Mouse (Mus musculus) left cerebral cortex, postnatal 25 days (tissue): ENCODE results near the gene Izumo1. TPM values are rescaled to one million over a fixed set of nuclear protein-coding genes. Genes with fewer than 3 reads are reported as not detected.
A peak's percentile ranks its signal among the peaks of the same experiment; 100 is the strongest.

Experiments
- DNase-seq, 2 experiments: peaks; one replicate each; pipeline ENCODE4 v3.0.0; 2022; ENCODE audit warnings: low spot score in 2 of 2, mixed read lengths in 1 of 2
- intact Hi-C: fragments of 180-260 bp; cut with DNase I; formaldehyde crosslinking; loops from one replicate; pipeline ENCODE4 v1.15.1; 2025
- total RNA-seq, 2 experiments: library from RNA; stranded (reverse); gene quantifications; 2 replicates each; pipeline ENCODE4 v1.2.3; 2021

The Izumo1 gene
- not detected for total RNA-seq

- intact Hi-C loops = no loop called here
- no peak for DNase-seq
Observed at GRCm38 (mm10) chr7:45621443-45621842, at the start of gene Izumo1. Gene Izumo1, plus strand, starts transcription at chr7:45621811.

GRCm38 (mm10) chr7:45571966-45572365 lies 49.6 kb upstream of the Izumo1 start:
- intact Hi-C loops = no loop called here
- no peak for DNase-seq

- no peak for DNase-seq
- intact Hi-C loops = no loop called here
Observed at GRCm38 (mm10) chr7:45573954-45574353, 47.7 kb upstream of the Izumo1 start.

- DNase-seq = no peak
- intact Hi-C loops = no loop called here
Observed at GRCm38 (mm10) chr7:45574472-45575379, 46.9 kb upstream of the Izumo1 start.

- intact Hi-C loops = no loop called here
- no peak for DNase-seq
Observed at GRCm38 (mm10) chr7:45585923-45586322, 35.7 kb upstream of the Izumo1 start.

GRCm38 (mm10) chr7:45587631-45588592 lies 33.7 kb upstream of the Izumo1 start:
- intact Hi-C loops = no loop called here
- DNase-seq = no peak

- intact Hi-C loops = no loop called here
- peak; percentile 94 to 100 for DNase-seq
Observed at GRCm38 (mm10) chr7:45589173-45589572, 32.4 kb upstream of the Izumo1 start.

GRCm38 (mm10) chr7:45589898-45590297 lies 31.7 kb upstream of the Izumo1 start:
- intact Hi-C loops = loop anchor here (5.0 kb wide), 1 partner anchor 92 kb away; the partner anchor contains the start of gene Ntn5
- no peak for DNase-seq

GRCm38 (mm10) chr7:45590874-45591273 lies 30.7 kb upstream of the Izumo1 start:
- no peak for DNase-seq
- intact Hi-C loops = loop anchor here (5.0 kb wide), 1 partner anchor 91 kb away; the partner anchor contains the start of gene Ntn5

GRCm38 (mm10) chr7:45591880-45592279 lies 29.7 kb upstream of the Izumo1 start:
- intact Hi-C loops = loop anchor here (2.0 to 5.0 kb wide), 2 partner anchors 31 to 90 kb away; partner anchors contain the start of gene Ntn5
- no peak for DNase-seq

- intact Hi-C loops = loop anchor here (2.0 to 5.0 kb wide), 2 partner anchors 32 to 89 kb away; partner anchors contain the start of gene Ntn5
- DNase-seq = peak; percentile 68 to 80
Observed at GRCm38 (mm10) chr7:45593118-45593815, 28.3 kb upstream of the Izumo1 start.

- intact Hi-C loops = loop anchor here (2.0 kb wide), 1 partner anchor 16 kb away; no protein-coding TSS in a partner anchor
- no peak for DNase-seq
Observed at GRCm38 (mm10) chr7:45595176-45595575, 26.4 kb upstream of the Izumo1 start.

GRCm38 (mm10) chr7:45596107-45596506 lies 25.5 kb upstream of the Izumo1 start:
- no peak for DNase-seq
- intact Hi-C loops = no loop called here

GRCm38 (mm10) chr7:45597013-45597412 lies 24.6 kb upstream of the Izumo1 start:
- intact Hi-C loops = no loop called here
- DNase-seq = no peak

- DNase-seq = no peak
- intact Hi-C loops = no loop called here
Observed at GRCm38 (mm10) chr7:45597527-45597926, 24.1 kb upstream of the Izumo1 start.

GRCm38 (mm10) chr7:45598960-45599879 lies 22.4 kb upstream of the Izumo1 start:
- DNase-seq = no peak
- intact Hi-C loops = no loop called here

GRCm38 (mm10) chr7:45605704-45606289 lies 15.8 kb upstream of the Izumo1 start:
- intact Hi-C loops = loop anchor here (5.0 kb wide), 1 partner anchor 77 kb away; the partner anchor contains the start of gene Ntn5
- no peak for DNase-seq

GRCm38 (mm10) chr7:45609511-45609910 lies 12.1 kb upstream of the Izumo1 start:
- intact Hi-C loops = loop anchor here (5.0 kb wide), 1 partner anchor 73 kb away; the partner anchor contains the start of gene Ntn5
- no peak for DNase-seq
